Mouse (Mus musculus) embryonic facial prominence, embryonic 11.5 days (tissue): ENCODE data around the gene Tmem123. TPM values are rescaled to one million over a fixed set of nuclear protein-coding genes. Genes with fewer than 3 reads are reported as not detected.

Experiments
- ATAC-seq: fragments of 200-750 bp; cut with Nextera tagmentation; replicated peaks from 2 replicates; pipeline ENCODE4 v1.8.0; 2017; ENCODE audit warnings: low read depth; ENCODE audit not compliant: insufficient number of reproducible peaks, low FRiP score, low TSS enrichment
- DNase-seq: peaks from one replicate; pipeline ENCODE4 v3.0.0-alpha.2; 2015; ENCODE audit warnings: low spot score
- H3K27ac ChIP-seq: fragments of 300-500 bp; sonication (generic); replicated peaks from 2 replicates; pipeline ENCODE4 v1.5.1; 2014; ENCODE audit warnings: mild to moderate bottlenecking, low read depth, low read length, control low read depth
- H3K27me3 ChIP-seq: fragments of 300-500 bp; sonication (generic); 2 replicates; pipeline ENCODE4 v1.6.1; 2014; ENCODE audit warnings: mild to moderate bottlenecking, low read length, moderate library complexity, mixed read lengths; ENCODE audit not compliant: control insufficient read depth, insufficient read depth
- H3K36me3 ChIP-seq: fragments of 300-500 bp; sonication (generic); replicated peaks from 2 replicates; pipeline ENCODE4 v1.6.1; 2014; ENCODE audit warnings: low read depth, mild to moderate bottlenecking, low read length, moderate library complexity, mixed read lengths; ENCODE audit not compliant: control insufficient read depth, insufficient read depth
- H3K4me1 ChIP-seq: fragments of 300-500 bp; sonication (generic); 2 replicates; pipeline ENCODE4 v1.6.1; 2014; ENCODE audit warnings: low read length, mixed read lengths; ENCODE audit not compliant: control insufficient read depth, insufficient read depth
- H3K4me2 ChIP-seq: fragments of 300-500 bp; sonication (generic); 2 replicates; pipeline ENCODE4 v1.6.1; 2014; ENCODE audit warnings: low read depth, mild to moderate bottlenecking, control low read depth, low read length, moderate library complexity
- H3K4me3 ChIP-seq: fragments of 300-500 bp; sonication (generic); 2 replicates; pipeline ENCODE4 v1.5.1; 2014; ENCODE audit warnings: low read depth, low read length, control low read depth
- H3K9ac ChIP-seq: fragments of 300-500 bp; sonication (generic); replicated peaks from 2 replicates; pipeline ENCODE4 v1.6.1; 2014; ENCODE audit warnings: mild to moderate bottlenecking, control low read depth, low read length
- H3K9me3 ChIP-seq: fragments of 300-500 bp; sonication (generic); replicated peaks from 2 replicates; pipeline ENCODE4 v1.6.1; 2016; ENCODE audit warnings: mild to moderate bottlenecking, low read length, inconsistent platforms, mixed read lengths; ENCODE audit not compliant: control insufficient read depth
- WGBS: fragments of 180-500 bp; shearing (Covaris S2); extraction: QIAGEN DNeasy Blood & Tissue Kit; methylation state at CpG from one replicate; pipeline ENCODE4 v1.1.7; 2014; 5-methylcytosine and 5-hydroxymethylcytosine counted together
- polyA plus RNA-seq: library from polyadenylated mRNA; unstranded; fragments of >200 nt; fragmentation: Nextera tagmentation; extraction: Ambion mirVana; gene quantifications from 2 replicates; pipeline ENCODE4 v1.2.1, GENCODE M21; 2014

The Tmem123 gene
- polyA plus RNA-seq, 1 experiment from 2014 or later = 128 TPM

GRCm38 (mm10) chr9:7769081-7769480 lies 5.2 kb downstream of the Tmem123 start:
- peaks cover 3% of the 10 kb centered on the region; the same call in 1 of the 2 replicates for H3K36me3 ChIP-seq
- H3K27ac ChIP-seq = no peak overlapping the region
- DNase-seq (no peak), ATAC-seq (no peak)
- 73% methylated on average over 4 of the region's 4 CpGs for WGBS
- no peak overlapping the region for H3K4me2 ChIP-seq
- no peaks in the 10 kb centered on the region for H3K9me3 ChIP-seq
- no peak overlapping the region for H3K9ac ChIP-seq
- no peaks in the 10 kb centered on the region for H3K4me1 ChIP-seq
- no peaks in the 10 kb centered on the region for H3K27me3 ChIP-seq
- no peak overlapping the region for H3K4me3 ChIP-seq

- no peaks in the 10 kb centered on the region for H3K9me3 ChIP-seq
- peaks cover 3% of the 10 kb centered on the region; the same call in 1 of the 2 replicates for H3K36me3 ChIP-seq
- no peak overlapping the region for H3K4me2 ChIP-seq
- ATAC-seq = no peak
- no peak for DNase-seq
- no peaks in the 10 kb centered on the region for H3K4me1 ChIP-seq
- no peaks in the 10 kb centered on the region for H3K27me3 ChIP-seq
- H3K27ac ChIP-seq = no peak overlapping the region
- no peak overlapping the region for H3K9ac ChIP-seq
- WGBS = 87% methylated on average over 5 of the region's 5 CpGs
- no peak overlapping the region for H3K4me3 ChIP-seq
Measured at GRCm38 (mm10) chr9:7769491-7769890, 5.7 kb downstream of the Tmem123 start.

GRCm38 (mm10) chr9:7772361-7772760 lies 8.5 kb downstream of the Tmem123 start:
- ATAC-seq (no peak), DNase-seq (no peak)
- H3K27ac ChIP-seq = no peak overlapping the region
- H3K4me1 ChIP-seq = no peaks in the 10 kb centered on the region
- H3K4me2 ChIP-seq = no peak overlapping the region
- no peaks in the 10 kb centered on the region for H3K27me3 ChIP-seq
- WGBS = 85% methylated on average over 2 of the region's 2 CpGs
- no peak overlapping the region for H3K9ac ChIP-seq
- H3K36me3 ChIP-seq = peaks cover 3% of the 10 kb centered on the region; the same call in 1 of the 2 replicates
- H3K4me3 ChIP-seq = no peak overlapping the region
- H3K9me3 ChIP-seq = no peaks in the 10 kb centered on the region

GRCm38 (mm10) chr9:7772773-7773454 lies 9.1 kb downstream of the Tmem123 start:
- no peak for ATAC-seq
- DNase-seq = no peak
- no peak overlapping the region for H3K4me3 ChIP-seq
- no peak overlapping the region for H3K4me2 ChIP-seq
- H3K27me3 ChIP-seq = no peaks in the 10 kb centered on the region
- no peak overlapping the region for H3K27ac ChIP-seq
- no peaks in the 10 kb centered on the region for H3K9me3 ChIP-seq
- H3K4me1 ChIP-seq = no peaks in the 10 kb centered on the region
- WGBS = 82% methylated on average over 4 of the region's 4 CpGs
- peaks cover 3% of the 10 kb centered on the region; the same call in 1 of the 2 replicates for H3K36me3 ChIP-seq
- H3K9ac ChIP-seq = no peak overlapping the region

- DNase-seq (no peak), ATAC-seq (no peak)
- H3K4me2 ChIP-seq = no peak overlapping the region
- H3K27me3 ChIP-seq = no peaks in the 10 kb centered on the region
- no peak overlapping the region for H3K4me3 ChIP-seq
- H3K9me3 ChIP-seq = no peaks in the 10 kb centered on the region
- H3K36me3 ChIP-seq = peaks cover 3% of the 10 kb centered on the region; the same call in 1 of the 2 replicates
- no peak overlapping the region for H3K27ac ChIP-seq
- H3K4me1 ChIP-seq = no peaks in the 10 kb centered on the region
- H3K9ac ChIP-seq = no peak overlapping the region
- 95% methylated on average over 5 of the region's 5 CpGs for WGBS
Measured at GRCm38 (mm10) chr9:7773686-7774085, 9.8 kb downstream of the Tmem123 start.

GRCm38 (mm10) chr9:7774538-7774937 lies 10.7 kb downstream of the Tmem123 start:
- H3K36me3 ChIP-seq = 0 out of 2 replicates have a peak, but pooled peaks cover 3% of the 10 kb centered on the region
- H3K27me3 ChIP-seq = no peaks in the 10 kb centered on the region
- H3K4me2 ChIP-seq = no peak overlapping the region
- H3K27ac ChIP-seq = no peak overlapping the region
- no peak overlapping the region for H3K4me3 ChIP-seq
- 90% methylated on average over 10 of the region's 10 CpGs for whole genome bisulfite sequencing
- ATAC-seq (no peak), DNase-seq (no peak)
- H3K4me1 ChIP-seq = no peaks in the 10 kb centered on the region
- no peak overlapping the region for H3K9ac ChIP-seq
- no peaks in the 10 kb centered on the region for H3K9me3 ChIP-seq

- H3K9ac ChIP-seq = no peak overlapping the region
Measured at GRCm38 (mm10) chr9:7775011-7775410, 11.2 kb downstream of the Tmem123 start.

GRCm38 (mm10) chr9:7775986-7776385 lies 12.1 kb downstream of the Tmem123 start:
- Histone ChIP-seq H3K9ac (no peak overlapping the region), H3K4me2 (no peak overlapping the region), H3K4me1 (no peaks in the 10 kb centered on the region), H3K27ac (no peak overlapping the region), H3K9me3 (no peaks in the 10 kb centered on the region), H3K27me3 (no peaks in the 10 kb centered on the region), H3K36me3 (0 out of 2 replicates have a peak, but pooled peaks cover 3% of the 10 kb centered on the region), H3K4me3 (no peak overlapping the region)
- WGBS = 63% methylated on average over 3 of the region's 3 CpGs
- no peak for ATAC-seq
- DNase-seq = no peak

More at GRCm38 (mm10) chr9:7775011-7775410, 11.2 kb downstream of the Tmem123 start:
- H3K36me3 ChIP-seq = 0 out of 2 replicates have a peak, but pooled peaks cover 3% of the 10 kb centered on the region
- H3K27ac ChIP-seq = no peak overlapping the region
- DNase-seq = no peak
- H3K4me3 ChIP-seq = no peak overlapping the region
- ATAC-seq = no peak
- H3K4me1 ChIP-seq = no peaks in the 10 kb centered on the region
- H3K9me3 ChIP-seq = no peaks in the 10 kb centered on the region
- 95% methylated on average over 2 of the region's 2 CpGs for WGBS
- no peaks in the 10 kb centered on the region for H3K27me3 ChIP-seq
- H3K4me2 ChIP-seq = no peak overlapping the region
